Mouse (Mus musculus) CH12.LX (cell line): ENCODE measurements at regions not wholly inside any gene's neighbourhood (a gene's known extent, or its start where the extent isn't known, plus 50 kb on each side); places are given as distances from the start of the nearest gene placed in this dataset.

Source experiments
- BHLHE40 ChIP-seq: IDR thresholded peaks from 2 replicates; pipeline ENCODE4 v1.6.1; 2011; ENCODE audit warnings: mild to moderate bottlenecking, low read depth, low read length, improper control_type of control experiment
- CTCF ChIP-seq, 2 experiments: IDR thresholded peaks in 1 of 2; conservative IDR thresholded peaks in 1 of 2; 2 replicates each; pipeline ENCODE4 v1.5.1; 2011 to 2012; ENCODE audit warnings: low read depth in 2 of 2, low read length in 2 of 2, improper control_type of control experiment in 1 of 2, inconsistent platforms in 1 of 2, mild to moderate bottlenecking in 1 of 2, moderate library complexity in 1 of 2
- JUN ChIP-seq: IDR thresholded peaks from 2 replicates; pipeline ENCODE4 v1.6.1; 2011; ENCODE audit warnings: low read depth, mild to moderate bottlenecking, low read length, improper control_type of control experiment, moderate library complexity; ENCODE audit not compliant: insufficient read depth
- MAFK ChIP-seq: IDR thresholded peaks from 2 replicates; pipeline ENCODE4 v1.6.1; 2011; ENCODE audit warnings: low read length, improper control_type of control experiment; ENCODE audit not compliant: insufficient replicate concordance
- MAX ChIP-seq: IDR thresholded peaks from 2 replicates; pipeline ENCODE4 v1.6.1; 2011; ENCODE audit warnings: low read length, improper control_type of control experiment
- MXI1 ChIP-seq: IDR thresholded peaks from 2 replicates; pipeline ENCODE4 v1.6.1; 2011; ENCODE audit warnings: mild to moderate bottlenecking, low read depth, low read length, improper control_type of control experiment
- NRF1 ChIP-seq: IDR thresholded peaks from 2 replicates; pipeline ENCODE4 v1.6.1; 2014; ENCODE audit warnings: low read depth, mild to moderate bottlenecking, inconsistent platforms, low read length, improper control_type of control experiment, moderate library complexity
- POLR2A ChIP-seq: IDR thresholded peaks from 2 replicates; pipeline ENCODE4 v1.6.1; 2011; ENCODE audit warnings: low read depth, mild to moderate bottlenecking, improper control_type of control experiment, low read length
- RCOR1 ChIP-seq: conservative IDR thresholded peaks from 2 replicates; pipeline ENCODE4 v1.6.1; 2012; ENCODE audit warnings: low read depth, mild to moderate bottlenecking, inconsistent platforms, low read length, improper control_type of control experiment
- SIN3A ChIP-seq: IDR thresholded peaks from 2 replicates; pipeline ENCODE4 v1.6.1; 2012; ENCODE audit warnings: low read length, improper control_type of control experiment, inconsistent platforms
- SMC3 ChIP-seq: IDR thresholded peaks from 2 replicates; pipeline ENCODE4 v1.6.1; 2011; ENCODE audit warnings: low read depth, low read length, improper control_type of control experiment
- ZMIZ1 ChIP-seq: IDR thresholded peaks from 2 replicates; pipeline ENCODE4 v1.6.1; 2012; ENCODE audit warnings: low read depth, mild to moderate bottlenecking, inconsistent platforms, low read length, improper control_type of control experiment

GRCm38 (mm10) chr15:88430941-88431340 lies 169.2 kb upstream of the Zdhhc25 start:
- TF ChIP-seq CTCF (conservative IDR thresholded peaks at IDR 0.05 in 1 of 2, IDR thresholded peaks at IDR 0.05 in 1 of 2; ENCODE audit: low read depth in 2 of 2, low read length in 2 of 2), result no peak
- TF ChIP-seq RCOR1, result no peak
- TF ChIP-seq JUN, result no peak
- no peak for TF ChIP-seq SIN3A
- TF ChIP-seq MAFK, result no peak
- TF ChIP-seq MXI1, result no peak
- no peak for TF ChIP-seq SMC3
- TF ChIP-seq NRF1, result no peak
- TF ChIP-seq BHLHE40, result no peak
- no peak for TF ChIP-seq MAX
- no peak for TF ChIP-seq POLR2A
- no peak for TF ChIP-seq ZMIZ1
